Mouse (Mus musculus) embryonic facial prominence, embryonic 15.5 days (tissue): ENCODE measurements around the gene Mamdc4. TPM values are rescaled to one million over a fixed set of nuclear protein-coding genes. Genes with fewer than 3 reads are reported as not detected.

ENCODE experiments used
- ATAC-seq: fragments of 200-750 bp; cut with Nextera tagmentation; 2 replicates; pipeline ENCODE4 v1.8.0; 2017; ENCODE audit warnings: low read depth, moderate TSS enrichment; ENCODE audit not compliant: insufficient number of reproducible peaks, low FRiP score, low TSS enrichment
- H3K27ac ChIP-seq: fragments of 300-500 bp; sonication (generic); replicated peaks from 2 replicates; pipeline ENCODE4 v1.5.1; 2015; ENCODE audit warnings: mild to moderate bottlenecking, inconsistent platforms
- H3K27me3 ChIP-seq: fragments of 300-500 bp; sonication (generic); 2 replicates; pipeline ENCODE4 v1.6.1; 2015; ENCODE audit warnings: inconsistent platforms
- H3K36me3 ChIP-seq: fragments of 300-500 bp; sonication (generic); 2 replicates; pipeline ENCODE4 v1.6.1; 2015; ENCODE audit warnings: mild to moderate bottlenecking, inconsistent platforms
- H3K4me1 ChIP-seq: fragments of 300-500 bp; sonication (generic); 2 replicates; pipeline ENCODE4 v1.6.1; 2015; ENCODE audit warnings: inconsistent platforms
- H3K4me2 ChIP-seq: fragments of 300-500 bp; sonication (generic); replicated peaks from 2 replicates; pipeline ENCODE4 v1.6.1; 2015; ENCODE audit warnings: mild to moderate bottlenecking, inconsistent platforms
- H3K4me3 ChIP-seq: fragments of 300-500 bp; sonication (generic); replicated peaks from 2 replicates; pipeline ENCODE4 v1.5.1; 2015; ENCODE audit warnings: mild to moderate bottlenecking, inconsistent platforms
- H3K9ac ChIP-seq: fragments of 300-500 bp; sonication (generic); 2 replicates; pipeline ENCODE4 v1.6.1; 2015; ENCODE audit warnings: inconsistent platforms
- H3K9me3 ChIP-seq: fragments of 300-500 bp; sonication (generic); replicated peaks from 2 replicates; pipeline ENCODE4 v1.6.1; 2016; ENCODE audit warnings: inconsistent platforms
- WGBS: fragments of 180-500 bp; shearing (Covaris S2); methylation state at CpG from one replicate; pipeline ENCODE4 v1.1.7; 2015; 5-methylcytosine and 5-hydroxymethylcytosine counted together
- polyA plus RNA-seq: library from polyadenylated mRNA; unstranded; fragments of >200 nt; fragmentation: Nextera tagmentation; extraction: Ambion mirVana; gene quantifications from 2 replicates; pipeline ENCODE4 v1.2.1, GENCODE M21; 2015

Mamdc4 gene
- polyA plus RNA-seq, 1 experiment from 2014 or later = 3.3 TPM

DNA sequence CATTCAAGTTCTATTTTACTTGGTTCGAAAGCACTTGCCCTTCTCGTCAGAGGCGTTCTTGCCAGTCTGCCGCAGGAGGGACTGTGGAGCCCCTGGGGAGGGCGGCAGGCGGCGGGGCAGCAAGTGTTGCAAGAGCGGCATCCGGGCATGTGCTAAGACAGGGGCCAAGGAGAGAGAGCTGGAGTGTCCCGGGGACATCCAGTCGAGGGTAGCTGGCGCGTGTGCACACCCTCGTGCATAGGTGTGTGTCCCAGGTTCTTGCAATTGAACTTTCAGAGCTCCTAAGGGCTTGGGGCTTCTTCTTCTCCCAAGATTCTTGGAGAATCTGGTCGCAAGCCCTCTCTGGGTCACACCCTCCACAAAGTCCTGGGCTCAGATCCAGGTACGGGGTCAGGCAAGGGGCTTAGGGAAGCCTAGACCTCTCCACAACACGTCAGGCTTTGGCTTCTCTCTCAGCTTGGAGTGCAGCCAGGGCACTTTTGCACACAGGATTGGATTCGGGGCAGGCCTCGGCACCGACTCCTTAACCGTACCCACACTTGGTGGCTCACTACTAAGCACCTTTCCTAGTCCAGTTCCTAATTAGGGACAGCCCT is 885 bp upstream of the Mamdc4 start:
- Histone ChIP-seq H3K36me3 (0 out of 2 replicates have a peak, but pooled peaks cover 4% of the 10 kb centered on the region), H3K4me2 (peak overlapping the region; percentile 90), H3K27me3 (peaks cover 47% of the 10 kb centered on the region), H3K4me3 (peak overlapping the region; percentile 63), H3K9ac (peak overlapping the region; percentile 50), H3K4me1 (peaks cover 61% of the 10 kb centered on the region), H3K9me3 (no peaks in the 10 kb centered on the region), H3K27ac (peak overlapping the region; percentile 95)
- no peak for ATAC-seq
- WGBS = 8% methylated on average over 21 of the region's 21 CpGs

DNA sequence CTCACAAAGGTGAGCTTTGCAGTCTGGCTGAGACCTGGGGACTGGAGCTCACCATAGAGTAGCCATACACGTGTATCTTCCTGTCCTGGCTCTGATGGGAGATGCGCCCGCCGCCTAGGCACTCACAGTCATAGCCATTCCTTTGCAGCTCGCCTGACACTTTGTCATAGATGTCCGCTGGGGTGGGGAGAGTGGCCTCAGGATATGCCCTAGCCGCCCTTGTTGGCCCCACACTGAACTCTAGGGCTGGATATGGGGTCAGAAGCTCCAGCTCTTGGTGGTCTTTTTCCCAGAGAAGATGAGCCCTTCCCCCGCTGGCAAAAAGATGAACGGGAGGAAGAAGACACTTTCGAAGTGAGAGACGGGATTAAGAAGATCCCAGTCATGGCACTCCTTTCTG is 509 bp downstream of the Mamdc4 start:
- Histone ChIP-seq H3K36me3 (peaks cover 15% of the 10 kb centered on the region), H3K9ac (peak overlapping the region; percentile 31), H3K4me3 (peak overlapping the region; percentile 63), H3K9me3 (no peaks in the 10 kb centered on the region), H3K27me3 (peaks cover 33% of the 10 kb centered on the region), H3K27ac (peak overlapping the region; percentile 95; the same call in 1 of the 2 replicates), H3K4me2 (peak overlapping the region; percentile 90), H3K4me1 (peaks cover 47% of the 10 kb centered on the region)
- WGBS = 21% methylated on average over 11 of the region's 11 CpGs
- ATAC-seq = no peak

DNA sequence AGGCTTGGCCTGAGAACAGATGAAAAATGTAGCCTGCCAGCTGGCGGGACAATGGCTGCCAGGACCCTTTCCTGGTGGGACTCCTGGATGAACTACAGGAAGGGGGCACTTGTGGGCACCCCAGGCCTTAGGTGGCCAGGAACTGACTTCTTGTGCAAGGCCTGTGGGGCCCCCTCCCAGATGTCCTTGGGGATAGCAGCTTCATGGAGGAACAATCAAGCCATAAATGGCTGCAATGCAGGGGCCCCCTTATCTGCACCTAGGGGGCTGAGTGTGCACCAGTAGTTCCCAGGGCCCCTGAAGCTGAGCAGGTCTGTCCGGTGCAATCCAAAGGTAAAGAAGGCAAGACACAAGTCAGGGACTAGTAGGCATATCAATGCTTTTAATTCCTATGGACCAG is 1.6 kb downstream of the Mamdc4 start:
- Histone ChIP-seq H3K4me2 (no peak overlapping the region), H3K4me3 (peak overlapping the region; percentile 63; the same call in 1 of the 2 replicates), H3K9me3 (no peaks in the 10 kb centered on the region), H3K36me3 (peaks cover 24% of the 10 kb centered on the region), H3K27ac (no peak overlapping the region), H3K27me3 (peaks cover 22% of the 10 kb centered on the region), H3K4me1 (peaks cover 37% of the 10 kb centered on the region), H3K9ac (no peak overlapping the region)
- 97% methylated on average over 2 of the region's 2 CpGs for WGBS
- ATAC-seq = no peak

DNA sequence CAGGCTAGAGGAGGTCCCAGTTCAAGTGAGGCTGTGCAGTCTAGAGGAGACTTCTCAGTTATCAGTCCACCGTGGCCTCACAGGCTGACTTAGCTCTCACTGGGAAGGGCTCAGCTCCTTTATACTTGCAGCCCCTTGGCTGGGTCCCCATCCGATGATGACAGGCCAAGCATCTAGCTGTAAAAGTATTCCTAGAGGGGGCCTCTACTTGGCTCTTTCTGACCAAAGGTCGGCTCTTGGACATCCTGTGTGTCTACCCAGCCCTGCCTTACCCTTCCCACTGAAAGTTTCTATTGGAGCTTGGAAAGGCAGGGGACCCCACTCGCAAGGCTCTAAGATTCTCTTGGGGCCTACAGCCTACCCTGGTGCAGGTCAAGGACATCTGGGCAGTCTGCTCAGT is 3.4 kb downstream of the Mamdc4 start:
- Histone ChIP-seq H3K4me2 (no peak overlapping the region), H3K4me3 (no peak overlapping the region), H3K9me3 (no peaks in the 10 kb centered on the region), H3K36me3 (peaks cover 27% of the 10 kb centered on the region), H3K27me3 (peaks cover 4% of the 10 kb centered on the region), H3K27ac (no peak overlapping the region), H3K4me1 (peaks cover 24% of the 10 kb centered on the region), H3K9ac (no peak overlapping the region)
- WGBS = 89% methylated on average over 4 of the region's 4 CpGs
- no peak for ATAC-seq

DNA sequence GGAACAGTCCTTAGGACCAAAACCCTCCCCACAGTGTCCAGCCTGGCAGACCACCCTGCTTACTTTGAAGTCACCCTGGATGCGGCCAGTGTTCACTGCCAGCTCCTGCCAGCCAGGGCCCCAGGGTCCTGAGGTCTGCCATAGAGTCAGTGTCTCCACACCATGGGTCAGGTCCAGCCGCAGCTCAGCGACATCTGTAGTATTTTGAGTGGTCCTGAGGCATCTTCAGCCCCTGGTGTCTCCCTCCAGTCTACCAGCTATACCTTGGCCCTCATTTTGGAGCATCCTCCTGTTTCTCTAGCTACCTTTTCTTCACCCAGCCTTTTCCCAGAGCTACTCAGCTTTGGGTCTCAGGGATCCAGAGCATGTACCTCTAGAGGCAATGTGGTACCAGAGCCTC is 5.3 kb downstream of the Mamdc4 start:
- H3K9ac ChIP-seq = no peak overlapping the region
- peaks cover 14% of the 10 kb centered on the region for H3K4me1 ChIP-seq
- H3K4me3 ChIP-seq = no peak overlapping the region
- no peak for ATAC-seq
- H3K27me3 ChIP-seq = no peaks in the 10 kb centered on the region
- H3K36me3 ChIP-seq = peaks cover 46% of the 10 kb centered on the region
- 85% methylated on average over 3 of the region's 3 CpGs for WGBS
- no peak overlapping the region for H3K27ac ChIP-seq
- H3K4me2 ChIP-seq = no peak overlapping the region
- H3K9me3 ChIP-seq = no peaks in the 10 kb centered on the region

DNA sequence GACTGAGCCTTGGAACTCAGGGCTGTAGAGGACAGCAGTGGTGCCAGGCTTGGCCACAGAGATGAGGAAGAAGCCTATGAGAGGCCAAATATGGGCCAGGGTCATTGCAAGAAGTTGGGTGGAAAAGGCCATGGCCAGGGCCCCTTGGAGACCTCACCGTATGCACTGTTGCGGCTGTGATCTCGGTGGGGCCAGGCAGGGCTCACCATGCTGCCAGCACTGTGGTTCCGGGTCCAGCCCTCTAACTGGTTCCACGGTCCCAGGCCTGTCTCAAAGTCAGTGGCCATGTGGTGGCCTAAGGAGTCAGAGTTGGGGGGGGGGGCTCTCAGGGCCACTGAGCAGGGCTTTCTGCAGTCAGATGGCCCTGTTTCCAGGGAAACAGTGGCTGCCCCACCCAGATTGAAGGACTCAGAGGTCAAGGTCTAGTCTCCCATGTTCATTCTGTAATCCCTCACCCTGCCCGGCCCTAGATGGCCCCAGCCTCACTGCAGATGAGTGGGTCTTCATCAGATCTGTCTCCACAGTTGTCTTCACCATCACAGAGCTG is 6.1 kb downstream of the Mamdc4 start:
- H3K36me3 ChIP-seq = peaks cover 54% of the 10 kb centered on the region
- no peak for ATAC-seq
- H3K27ac ChIP-seq = no peak overlapping the region
- H3K4me3 ChIP-seq = no peak overlapping the region
- H3K4me1 ChIP-seq = peaks cover 6% of the 10 kb centered on the region
- H3K4me2 ChIP-seq = no peak overlapping the region
- H3K27me3 ChIP-seq = no peaks in the 10 kb centered on the region
- no peak overlapping the region for H3K9ac ChIP-seq
- no peaks in the 10 kb centered on the region for H3K9me3 ChIP-seq
- 82% methylated on average over 6 of the region's 6 CpGs for WGBS

DNA sequence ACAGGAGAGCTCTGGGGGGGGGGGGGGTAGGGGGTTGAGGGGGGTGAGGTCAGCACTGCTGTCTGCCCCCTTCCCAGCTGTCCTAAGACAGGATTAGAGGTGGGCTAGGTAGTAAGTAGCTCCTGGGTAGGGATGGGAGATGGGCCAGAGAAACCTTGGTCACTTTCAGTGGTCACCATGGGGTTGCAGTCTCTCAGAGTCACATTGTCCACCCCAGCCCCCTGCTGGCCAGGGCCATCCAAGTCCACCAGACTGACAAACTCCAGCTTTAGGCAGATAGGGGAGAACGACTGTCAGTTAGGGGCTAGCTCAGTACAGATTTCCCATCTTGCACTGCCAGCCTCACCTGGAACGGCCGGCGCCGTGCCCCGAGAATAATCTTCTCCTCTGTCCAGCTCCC is 8.1 kb downstream of the Mamdc4 start:
- peaks cover 73% of the 10 kb centered on the region for H3K36me3 ChIP-seq
- H3K9ac ChIP-seq = no peak overlapping the region
- H3K9me3 ChIP-seq = no peaks in the 10 kb centered on the region
- no peak overlapping the region for H3K4me2 ChIP-seq
- WGBS = 75% methylated on average over 6 of the region's 6 CpGs
- ATAC-seq = no peak
- no peaks in the 10 kb centered on the region for H3K4me1 ChIP-seq
- no peak overlapping the region for H3K4me3 ChIP-seq
- H3K27me3 ChIP-seq = no peaks in the 10 kb centered on the region
- H3K27ac ChIP-seq = no peak overlapping the region

DNA sequence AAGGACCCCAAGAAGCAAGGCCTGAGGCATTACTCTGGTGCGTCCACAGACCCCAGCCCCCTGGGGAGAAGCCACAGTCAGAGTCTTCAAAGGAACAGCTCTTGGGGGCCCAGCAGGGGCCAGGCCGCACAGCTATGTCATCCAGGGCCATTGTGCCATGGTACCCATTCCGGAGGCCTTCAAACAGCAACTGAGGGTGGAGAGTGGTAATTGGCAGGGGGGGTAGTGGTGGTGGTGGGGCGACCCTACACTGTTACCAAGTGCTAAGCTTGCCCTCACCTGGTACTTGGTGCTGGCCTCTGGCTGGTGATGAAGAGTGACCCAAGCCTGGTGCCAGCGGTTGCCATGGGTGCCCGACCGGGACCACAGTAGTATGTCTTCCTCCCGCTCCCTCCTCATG is 8.9 kb downstream of the Mamdc4 start:
- ATAC-seq = no peak
- H3K36me3 ChIP-seq = peaks cover 77% of the 10 kb centered on the region
- H3K27me3 ChIP-seq = no peaks in the 10 kb centered on the region
- 89% methylated on average over 8 of the region's 8 CpGs for WGBS
- H3K4me2 ChIP-seq = no peak overlapping the region
- no peaks in the 10 kb centered on the region for H3K4me1 ChIP-seq
- no peak overlapping the region for H3K27ac ChIP-seq
- no peak overlapping the region for H3K4me3 ChIP-seq
- H3K9me3 ChIP-seq = no peaks in the 10 kb centered on the region
- no peak overlapping the region for H3K9ac ChIP-seq

DNA sequence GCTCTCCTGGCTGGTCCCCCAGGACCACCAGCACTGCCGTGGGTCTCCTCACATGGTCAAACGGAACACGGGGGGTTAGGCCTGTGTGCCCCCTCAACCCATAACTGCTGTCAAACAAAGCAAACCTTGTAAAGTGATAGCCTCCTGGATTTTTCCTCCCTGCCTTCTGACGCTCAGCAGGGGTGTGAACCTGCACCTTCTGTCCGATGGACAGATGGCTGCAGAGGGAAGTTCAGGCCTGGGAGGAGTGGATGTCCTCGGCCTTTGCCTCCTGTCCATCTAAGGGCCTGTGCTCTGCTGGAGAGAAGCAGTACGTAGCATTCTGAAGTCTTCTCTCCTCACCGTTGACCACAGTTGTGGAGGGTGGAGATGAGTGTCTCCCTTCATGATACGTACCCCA is 12.7 kb downstream of the Mamdc4 start:
- H3K4me3 ChIP-seq = no peak overlapping the region
- H3K27ac ChIP-seq = no peak overlapping the region
- H3K4me2 ChIP-seq = no peak overlapping the region
- no peaks in the 10 kb centered on the region for H3K27me3 ChIP-seq
- H3K4me1 ChIP-seq = peaks cover 18% of the 10 kb centered on the region
- 83% methylated on average over 9 of the region's 9 CpGs for WGBS
- ATAC-seq = no peak
- peaks cover 63% of the 10 kb centered on the region for H3K36me3 ChIP-seq
- no peak overlapping the region for H3K9ac ChIP-seq
- H3K9me3 ChIP-seq = no peaks in the 10 kb centered on the region

DNA sequence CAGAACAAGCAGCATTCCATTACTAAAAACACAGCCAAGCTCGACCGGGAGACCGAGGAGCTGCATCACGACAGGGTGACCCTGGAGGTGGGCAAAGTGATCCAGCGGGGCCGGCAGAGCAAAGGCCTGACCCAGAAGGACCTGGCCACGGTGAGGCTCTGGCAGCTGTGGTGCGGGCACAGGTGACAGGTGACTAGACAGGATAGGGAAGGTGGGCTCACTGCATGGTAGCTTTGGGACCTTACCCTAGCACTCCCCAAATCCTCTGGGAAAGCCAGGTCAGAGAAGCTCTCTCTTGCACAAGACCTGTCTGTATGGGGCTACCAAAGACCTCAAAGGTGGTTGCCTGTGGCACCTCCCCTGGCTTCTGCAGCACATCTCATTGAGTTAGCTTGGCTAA is 14.1 kb downstream of the Mamdc4 start:
- H3K27ac ChIP-seq = no peak overlapping the region
- 78% methylated on average over 8 of the region's 8 CpGs for WGBS
- no peak overlapping the region for H3K4me2 ChIP-seq
- peaks cover 56% of the 10 kb centered on the region for H3K36me3 ChIP-seq
- ATAC-seq = no peak
- H3K9ac ChIP-seq = no peak overlapping the region
- H3K9me3 ChIP-seq = no peaks in the 10 kb centered on the region
- no peak overlapping the region for H3K4me3 ChIP-seq
- no peaks in the 10 kb centered on the region for H3K27me3 ChIP-seq
- peaks cover 21% of the 10 kb centered on the region for H3K4me1 ChIP-seq

DNA sequence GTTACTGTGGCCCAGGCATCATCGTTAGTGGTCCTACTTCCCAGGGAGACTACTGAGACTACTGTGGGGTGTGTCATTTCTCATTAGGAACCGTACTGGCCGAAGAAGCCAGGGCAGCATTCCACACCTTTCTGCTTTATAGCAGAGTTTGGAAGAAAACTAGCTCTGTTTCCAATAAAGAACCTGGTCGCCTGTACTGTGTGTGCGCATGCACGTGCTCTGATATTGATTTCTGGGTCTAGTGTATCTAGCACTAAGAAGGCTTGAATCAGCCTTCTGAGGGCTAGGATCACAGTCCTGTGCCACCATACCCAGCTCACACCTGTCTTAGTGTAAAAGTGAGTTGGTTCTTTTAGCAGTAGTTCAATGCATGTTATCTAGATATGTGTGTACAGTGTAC is 15.9 kb downstream of the Mamdc4 start:
- Histone ChIP-seq H3K4me3 (peak overlapping the region; percentile 100), H3K27me3 (no peaks in the 10 kb centered on the region), H3K9ac (peak overlapping the region; percentile 95; the same call in 1 of the 2 replicates), H3K27ac (no peak overlapping the region), H3K36me3 (peaks cover 38% of the 10 kb centered on the region), H3K4me2 (peak overlapping the region; percentile 93), H3K4me1 (peaks cover 21% of the 10 kb centered on the region), H3K9me3 (no peaks in the 10 kb centered on the region)
- ATAC-seq = no peak
- WGBS = 39% methylated on average over 6 of the region's 6 CpGs

DNA sequence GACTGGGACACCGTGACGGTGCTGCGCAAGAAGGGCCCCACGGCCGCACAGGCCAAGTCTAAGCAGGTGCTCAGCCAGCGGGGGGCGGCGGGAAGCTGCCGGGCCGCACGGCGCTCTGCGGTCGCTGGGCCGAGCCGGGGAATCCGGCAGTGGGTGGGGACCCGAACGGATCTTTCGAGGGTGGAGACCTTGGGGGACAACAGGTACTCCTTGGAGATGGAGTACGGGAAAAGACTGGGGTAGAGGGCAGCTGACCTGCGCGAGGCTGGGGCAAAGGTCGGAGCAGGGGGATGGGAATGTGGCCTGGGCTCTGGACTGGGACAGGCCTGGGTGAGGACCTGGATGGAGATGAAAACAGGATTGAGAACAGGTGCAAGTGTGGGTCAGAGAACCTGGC is 16.7 kb downstream of the Mamdc4 start:
- H3K27me3 ChIP-seq = no peaks in the 10 kb centered on the region
- H3K4me2 ChIP-seq = peak overlapping the region; percentile 93
- peaks cover 30% of the 10 kb centered on the region for H3K36me3 ChIP-seq
- H3K27ac ChIP-seq = peak overlapping the region; percentile 84
- H3K4me1 ChIP-seq = peaks cover 21% of the 10 kb centered on the region
- peak overlapping the region; percentile 100 for H3K4me3 ChIP-seq
- no peaks in the 10 kb centered on the region for H3K9me3 ChIP-seq
- peak overlapping the region; percentile 95 for H3K9ac ChIP-seq
- peak; percentile 15; the same call in 1 of the 2 replicates for ATAC-seq
- WGBS = 0% methylated on average over 24 of the region's 24 CpGs
